Mouse (Mus musculus): ENCODE results near the gene 1700102P08Rik.

GRCm38 (mm10) chr9:108440485-108440884 lies 47.9 kb downstream of the 1700102P08Rik start:
- TF ChIP-seq TCF12 (IDR thresholded peaks at IDR 0.05; ENCODE audit: insufficient read depth, poor library complexity, severe bottlenecking) (no peak), REST (IDR thresholded peaks at IDR 0.05; ENCODE audit: insufficient read depth, insufficient read length) (no peak), POLR2A (IDR thresholded peaks at IDR 0.05; ENCODE audit: insufficient read length, low read depth) (no peak), MYOD1 (IDR thresholded peaks at IDR 0.05; ENCODE audit: control insufficient read depth in 1 of 3, insufficient read length in 2 of 3, low read depth in 2 of 3) (no peak), POLR2AphosphoS2 (IDR thresholded peaks at IDR 0.05; ENCODE audit: insufficient read length, low read depth) (no peak), E2F4 (IDR thresholded peaks at IDR 0.05; ENCODE audit: insufficient read depth) (no peak), USF1 (IDR thresholded peaks at IDR 0.05; ENCODE audit: low read depth) (no peak)

Data from myocyte (in vitro differentiated cells).